Mouse (Mus musculus) MEL (cell line): ENCODE results near the gene Arr3. TPM values are rescaled to one million over a fixed set of nuclear protein-coding genes. Genes with fewer than 3 reads are reported as not detected.

Experiments
- DNase-seq: peaks from one replicate; pipeline ENCODE4 v3.0.0; 2011; ENCODE audit warnings: low read depth, low spot score
- H3K27ac ChIP-seq: 2 replicates; pipeline ENCODE4 v1.5.1; 2012; ENCODE audit warnings: low read depth, mild to moderate bottlenecking, control low read depth, low read length, moderate library complexity; ENCODE audit not compliant: control insufficient read depth
- H3K27me3 ChIP-seq, 2 experiments: fragments of 150-350 bp in 1 of 2; sonication (generic) in 1 of 2; 2 replicates each; pipeline ENCODE4 v1.6.1; 2012; ENCODE audit warnings: low read length in 2 of 2, mild to moderate bottlenecking in 2 of 2, improper control_type of control experiment in 1 of 2, moderate library complexity in 1 of 2; ENCODE audit not compliant: insufficient read depth in 2 of 2, control insufficient read depth in 1 of 2
- H3K36me3 ChIP-seq, 2 experiments: 2 replicates each; pipeline ENCODE4 v1.6.1; 2012 to 2014; ENCODE audit warnings: low read length in 2 of 2, improper control_type of control experiment in 1 of 2, inconsistent platforms in 1 of 2, mild to moderate bottlenecking in 1 of 2; ENCODE audit not compliant: insufficient read depth in 2 of 2, control insufficient read depth in 1 of 2
- H3K4me1 ChIP-seq, 2 experiments: fragments of 150-350 bp in 1 of 2; sonication (generic) in 1 of 2; 2 replicates each; pipeline ENCODE4 v1.6.1; 2012; ENCODE audit warnings: low read length in 2 of 2, improper control_type of control experiment in 1 of 2, mild to moderate bottlenecking in 1 of 2; ENCODE audit not compliant: insufficient read depth in 2 of 2, control insufficient read depth in 1 of 2
- H3K4me3 ChIP-seq, 2 experiments: fragments of 150-350 bp in 1 of 2; sonication (generic) in 1 of 2; 2 replicates each; pipeline ENCODE4 v1.5.1; 2012; ENCODE audit warnings: low read depth in 2 of 2, low read length in 2 of 2, mild to moderate bottlenecking in 2 of 2, moderate library complexity in 2 of 2, control low read depth in 1 of 2, improper control_type of control experiment in 1 of 2; ENCODE audit not compliant: control insufficient read depth in 1 of 2, insufficient read depth in 1 of 2
- H3K79me2 ChIP-seq: 2 replicates; pipeline ENCODE4 v1.6.1; 2012; ENCODE audit warnings: mild to moderate bottlenecking, low read length, moderate library complexity; ENCODE audit not compliant: control insufficient read depth, poor library complexity, insufficient read depth
- H3K9ac ChIP-seq: 2 replicates; pipeline ENCODE4 v1.6.1; 2012; ENCODE audit warnings: low read depth, mild to moderate bottlenecking, control low read depth, low read length, moderate library complexity; ENCODE audit not compliant: control insufficient read depth, poor library complexity, severe bottlenecking
- H3K9me3 ChIP-seq: fragments of 150-350 bp; sonication (generic); replicated peaks from 2 replicates; pipeline ENCODE4 v1.6.1; 2012; ENCODE audit warnings: mild to moderate bottlenecking, low read length, improper control_type of control experiment, moderate library complexity; ENCODE audit not compliant: insufficient read depth
- CHD2 ChIP-seq: IDR thresholded peaks from 2 replicates; pipeline ENCODE4 v1.6.1; 2011; ENCODE audit warnings: low read length, improper control_type of control experiment
- ELF1 ChIP-seq: IDR thresholded peaks from 2 replicates; pipeline ENCODE4 v1.6.1; 2014; ENCODE audit warnings: low read depth, mild to moderate bottlenecking, inconsistent platforms, low read length, improper control_type of control experiment, moderate library complexity
- EP300 ChIP-seq, 2 experiments: IDR thresholded peaks; 2 replicates each; pipeline ENCODE4 v1.6.1; 2011; ENCODE audit warnings: improper control_type of control experiment in 2 of 2, low read length in 2 of 2, low read depth in 1 of 2, mild to moderate bottlenecking in 1 of 2
- ETS1 ChIP-seq: IDR thresholded peaks from 2 replicates; pipeline ENCODE4 v1.6.1; 2012; ENCODE audit warnings: low read depth, mild to moderate bottlenecking, inconsistent platforms, low read length, improper control_type of control experiment, moderate library complexity
- HCFC1 ChIP-seq: IDR thresholded peaks from 2 replicates; pipeline ENCODE4 v1.6.1; 2012; ENCODE audit warnings: low read depth, mild to moderate bottlenecking, inconsistent platforms, low read length, improper control_type of control experiment, moderate library complexity
- JUND ChIP-seq: IDR thresholded peaks from 2 replicates; pipeline ENCODE4 v1.6.1; 2011; ENCODE audit warnings: low read depth, mild to moderate bottlenecking, improper control_type of control experiment, low read length
- MAX ChIP-seq: IDR thresholded peaks from 2 replicates; pipeline ENCODE4 v1.6.1; 2011; ENCODE audit warnings: low read length, improper control_type of control experiment
- MAZ ChIP-seq: IDR thresholded peaks from 2 replicates; pipeline ENCODE4 v1.6.1; 2012; ENCODE audit warnings: low read depth, mild to moderate bottlenecking, inconsistent platforms, low read length, improper control_type of control experiment
- MXI1 ChIP-seq: IDR thresholded peaks from 2 replicates; pipeline ENCODE4 v1.6.1; 2011; ENCODE audit warnings: mild to moderate bottlenecking, low read depth, low read length, improper control_type of control experiment
- MYB ChIP-seq: IDR thresholded peaks from 2 replicates; pipeline ENCODE4 v1.6.1; 2011; ENCODE audit warnings: mild to moderate bottlenecking, low read depth, low read length, improper control_type of control experiment
- NELFE ChIP-seq: IDR thresholded peaks from 2 replicates; pipeline ENCODE4 v1.6.1; 2011; ENCODE audit warnings: low read depth, low read length, improper control_type of control experiment
- NRF1 ChIP-seq: IDR thresholded peaks from 2 replicates; pipeline ENCODE4 v1.6.1; 2014; ENCODE audit warnings: low read depth, mild to moderate bottlenecking, inconsistent platforms, low read length, improper control_type of control experiment, moderate library complexity; ENCODE audit not compliant: poor library complexity, insufficient read depth, severe bottlenecking
- POLR2A ChIP-seq, 2 experiments: IDR thresholded peaks; 2 replicates each; pipeline ENCODE4 v1.6.1; 2011 to 2012; ENCODE audit warnings: low read length in 2 of 2, mild to moderate bottlenecking in 2 of 2, control low read depth in 1 of 2, improper control_type of control experiment in 1 of 2, low read depth in 1 of 2, moderate library complexity in 1 of 2; ENCODE audit not compliant: control insufficient read depth in 1 of 2, insufficient read depth in 1 of 2, poor library complexity in 1 of 2
- POLR2AphosphoS2 ChIP-seq: IDR thresholded peaks from 2 replicates; pipeline ENCODE4 v1.6.1; 2011; ENCODE audit warnings: low read length, improper control_type of control experiment
- POLR2AphosphoS5 ChIP-seq: IDR thresholded peaks from 2 replicates; pipeline ENCODE4 v1.6.1; 2012; ENCODE audit warnings: low read depth, borderline replicate concordance, mild to moderate bottlenecking, inconsistent platforms, low read length, moderate library complexity, mixed read lengths
- RCOR1 ChIP-seq: IDR thresholded peaks from 2 replicates; pipeline ENCODE4 v1.6.1; 2012; ENCODE audit warnings: low read depth, mild to moderate bottlenecking, inconsistent platforms, low read length, improper control_type of control experiment
- SIN3A ChIP-seq: IDR thresholded peaks from 2 replicates; pipeline ENCODE4 v1.6.1; 2012; ENCODE audit warnings: low read length, improper control_type of control experiment, inconsistent platforms
- SMC3 ChIP-seq: IDR thresholded peaks from 2 replicates; pipeline ENCODE4 v1.6.1; 2011; ENCODE audit warnings: low read depth, low read length, improper control_type of control experiment
- TBP ChIP-seq: IDR thresholded peaks from 2 replicates; pipeline ENCODE4 v1.8.0; 2011; ENCODE audit warnings: low read depth, low read length, improper control_type of control experiment
- TCF12 ChIP-seq: IDR thresholded peaks from 2 replicates; pipeline ENCODE4 v1.6.1; 2014; ENCODE audit warnings: low read depth, mild to moderate bottlenecking, inconsistent platforms, low read length, improper control_type of control experiment, moderate library complexity
- USF1 ChIP-seq: IDR thresholded peaks from 2 replicates; pipeline ENCODE4 v1.6.1; 2014; ENCODE audit warnings: low read depth, mild to moderate bottlenecking, inconsistent platforms, low read length, improper control_type of control experiment, moderate library complexity
- USF2 ChIP-seq, 2 experiments: IDR thresholded peaks; 2 replicates each; pipeline ENCODE4 v1.6.1; 2011 to 2012; ENCODE audit warnings: improper control_type of control experiment in 2 of 2, low read length in 2 of 2, borderline replicate concordance in 1 of 2, inconsistent platforms in 1 of 2, low read depth in 1 of 2, mild to moderate bottlenecking in 1 of 2; ENCODE audit not compliant: insufficient read depth in 1 of 2
- ZC3H11A ChIP-seq: IDR thresholded peaks from 2 replicates; pipeline ENCODE4 v1.6.1; 2012; ENCODE audit warnings: low read depth, mild to moderate bottlenecking, inconsistent platforms, low read length, improper control_type of control experiment
- ZMIZ1 ChIP-seq: IDR thresholded peaks from 2 replicates; pipeline ENCODE4 v1.6.1; 2012; ENCODE audit warnings: low read depth, mild to moderate bottlenecking, inconsistent platforms, low read length, improper control_type of control experiment, moderate library complexity
- ZNF384 ChIP-seq: IDR thresholded peaks from 2 replicates; pipeline ENCODE4 v1.6.1; 2012; ENCODE audit warnings: low read depth, mild to moderate bottlenecking, inconsistent platforms, low read length, improper control_type of control experiment
- polyA plus RNA-seq, 2 experiments: library from polyadenylated mRNA; stranded (reverse) in 1 of 2; unstranded in 1 of 2; fragments of >175 nt in 1 of 2; fragments of >200 nt in 1 of 2; gene quantifications; 2 replicates each; pipeline versions ENCODE4 v1.2.1 to v1.2.4; 2012; ENCODE audit warnings: low replicate concordance in 2 of 2, low read depth in 1 of 2; ENCODE audit not compliant: insufficient read length in 2 of 2, insufficient read depth in 1 of 2, missing spikeins in 1 of 2
- total RNA-seq: library from RNA; depleted of rRNA; stranded (reverse); fragments of 300-350 nt; gene quantifications from 2 replicates; pipeline ENCODE4 v1.2.3, GENCODE M21; 2012

The Arr3 gene
- total and polyA plus RNA-seq, 3 experiments = not detected

- H3K36me3 ChIP-seq = peaks cover 0 to 13% of the 10 kb centered on the region in 2 experiments
- peaks cover 34% of the 10 kb centered on the region for H3K79me2 ChIP-seq
- peak; percentile 93 for DNase-seq
Measured at GRCm38 (mm10) chrX:100625802-100626793, 20.8 kb downstream of the Arr3 start, which contains the start of gene Pdzd11. Pdzd11 (minus strand) TSS chrX:100626568.

GRCm38 (mm10) chrX:100629076-100629475, 23.8 kb downstream of the Arr3 start:
- H3K79me2 ChIP-seq = peaks cover 35% of the 10 kb centered on the region
- no peak overlapping the region for H3K9ac ChIP-seq
- H3K4me3 ChIP-seq = no peak overlapping the region
- H3K4me1 ChIP-seq = peaks cover 3 to 5% of the 10 kb centered on the region in 2 experiments
- H3K27me3 ChIP-seq = no peaks in the 10 kb centered on the region
- DNase-seq = no peak
- TF ChIP-seq NRF1 (no peak), ELF1 (no peak), ZNF384 (no peak), TCF12 (no peak), POLR2AphosphoS2 (no peak), MAZ (no peak), CHD2 (no peak), USF2 (IDR thresholded peaks at IDR 0.05; ENCODE audit: borderline replicate concordance in 1 of 2, insufficient read depth in 1 of 2, low read depth in 1 of 2, low read length in 2 of 2) (no peak), SMC3 (no peak), NELFE (no peak), ETS1 (no peak), POLR2A (IDR thresholded peaks at IDR 0.05; ENCODE audit: control insufficient read depth in 1 of 2, insufficient read depth in 1 of 2, low read depth in 1 of 2, low read length in 2 of 2, poor library complexity in 1 of 2) (no peak), EP300 (IDR thresholded peaks at IDR 0.05; ENCODE audit: low read depth in 1 of 2, low read length in 2 of 2) (no peak), ZMIZ1 (no peak), USF1 (no peak), SIN3A (no peak), MYB (no peak), JUND (no peak), ZC3H11A (no peak), MXI1 (no peak)
- no peaks in the 10 kb centered on the region for H3K9me3 ChIP-seq
- no peak overlapping the region for H3K27ac ChIP-seq
- peaks cover 0 to 13% of the 10 kb centered on the region in 2 experiments; a peak in 3 of 4 replicates for H3K36me3 ChIP-seq

More at GRCm38 (mm10) chrX:100625802-100626793, 20.8 kb downstream of the Arr3 start, which contains the start of gene Pdzd11:
- H3K4me1 ChIP-seq = peaks cover 3 to 5% of the 10 kb centered on the region in 2 experiments
- peak within 1 kb of the TSS; percentile 97 for H3K9ac ChIP-seq
- TF ChIP-seq NELFE = peak; percentile 79
- 0 out of 2 replicates have a peak, but pooled peaks have one; percentile 15 for TF ChIP-seq MAX
- TF ChIP-seq POLR2AphosphoS5 = no peak
- peak; percentile 84 for TF ChIP-seq ZNF384
- TF ChIP-seq SIN3A = peak; percentile 41; the same call in 1 of the 2 replicates
- peak; percentile 74 for TF ChIP-seq HCFC1
- TF ChIP-seq ELF1 = peak; percentile 49; the same call in 1 of the 2 replicates
- peak; percentile 51 to 78; a peak in 3 of 4 replicates for TF ChIP-seq POLR2A (IDR thresholded peaks at IDR 0.05; ENCODE audit: control insufficient read depth in 1 of 2, insufficient read depth in 1 of 2, low read depth in 1 of 2, low read length in 2 of 2, poor library complexity in 1 of 2)
- TF ChIP-seq RCOR1 = no peak
- peak; percentile 64; the same call in 1 of the 2 replicates for TF ChIP-seq TBP
- TF ChIP-seq USF1 = no peak
- peak; percentile 37; the same call in 1 of the 2 replicates for TF ChIP-seq MXI1
- peak; percentile 70; the same call in 1 of the 2 replicates for TF ChIP-seq POLR2AphosphoS2
- peak; percentile 41; the same call in 1 of the 2 replicates for TF ChIP-seq NRF1
- no peaks in the 10 kb centered on the region for H3K27me3 ChIP-seq
- no peaks in the 10 kb centered on the region for H3K9me3 ChIP-seq
- peak within 1 kb of the TSS; percentile 86 to 95 for H3K4me3 ChIP-seq
- peak within 1 kb of the TSS; percentile 95 for H3K27ac ChIP-seq
